Mouse (Mus musculus): ENCODE data around the gene Cgnl1.
A peak's percentile ranks its signal among the peaks of the same experiment; 100 is the strongest.

The Cgnl1 gene

DNA sequence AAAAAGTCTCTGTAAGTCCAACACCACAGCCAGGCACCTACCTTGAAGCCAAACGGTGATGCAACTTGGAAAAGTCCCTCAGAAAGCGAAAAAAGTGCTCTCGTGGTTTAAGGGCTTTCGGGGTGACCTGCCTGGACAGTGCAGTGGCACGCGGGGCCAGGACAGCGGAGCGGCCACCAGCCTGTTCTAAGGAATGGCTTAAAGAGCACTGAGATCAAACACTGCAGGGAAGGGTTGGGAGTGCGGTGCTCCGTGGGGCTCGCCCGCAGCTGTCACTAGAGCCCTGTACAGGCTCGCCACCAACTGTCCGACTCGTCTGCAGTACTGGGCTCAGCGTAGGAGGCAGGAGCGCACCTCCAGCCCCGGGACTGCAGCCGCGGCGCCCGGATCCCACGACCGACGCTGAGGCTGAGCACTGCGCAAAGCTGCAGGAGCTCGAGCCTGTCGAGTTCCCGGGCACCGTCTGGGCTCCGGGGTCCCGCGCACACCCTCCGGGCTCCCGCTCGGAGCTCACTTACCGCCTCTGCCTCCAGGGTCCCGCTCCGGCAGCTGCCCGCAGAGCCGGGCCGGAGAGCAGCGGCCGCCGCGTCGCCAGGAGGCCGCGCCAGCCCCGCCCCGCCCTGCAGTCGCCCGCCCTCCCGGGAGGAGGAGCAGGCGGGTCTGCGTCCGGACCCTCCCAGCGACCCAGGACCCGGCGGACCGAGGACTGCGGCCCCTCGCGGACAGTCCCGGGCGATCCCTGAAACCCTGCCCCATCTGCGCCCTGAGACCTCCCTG, at the start of gene Cgnl1:
Cgnl1 (minus strand) TSS at position 612 of the 777 bp plus-strand sequence.
- peak; percentile 15 for DNase-seq (ENCODE audit: low spot score)

DNA sequence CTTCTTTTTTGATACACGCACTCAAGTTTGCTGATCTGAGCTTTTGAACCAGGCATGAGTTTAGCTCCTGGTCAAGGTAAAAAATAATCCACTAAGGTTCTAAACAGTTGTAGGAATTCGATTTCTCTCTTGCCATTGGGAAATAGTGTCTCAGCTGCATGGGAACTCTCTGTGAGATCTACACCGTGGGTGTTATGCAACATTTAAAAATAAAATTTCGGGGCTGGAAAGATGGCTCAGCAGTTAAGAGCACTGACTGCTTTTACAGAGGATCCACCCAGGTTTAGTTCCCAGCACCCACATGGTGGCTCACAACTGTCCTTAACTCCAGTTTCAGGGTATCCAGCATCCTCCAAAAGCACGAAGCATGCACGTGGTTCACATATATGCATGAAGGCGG, 47.1 kb upstream of the Cgnl1 start:
- DNase-seq (ENCODE audit: low spot score), result no peak

DNA sequence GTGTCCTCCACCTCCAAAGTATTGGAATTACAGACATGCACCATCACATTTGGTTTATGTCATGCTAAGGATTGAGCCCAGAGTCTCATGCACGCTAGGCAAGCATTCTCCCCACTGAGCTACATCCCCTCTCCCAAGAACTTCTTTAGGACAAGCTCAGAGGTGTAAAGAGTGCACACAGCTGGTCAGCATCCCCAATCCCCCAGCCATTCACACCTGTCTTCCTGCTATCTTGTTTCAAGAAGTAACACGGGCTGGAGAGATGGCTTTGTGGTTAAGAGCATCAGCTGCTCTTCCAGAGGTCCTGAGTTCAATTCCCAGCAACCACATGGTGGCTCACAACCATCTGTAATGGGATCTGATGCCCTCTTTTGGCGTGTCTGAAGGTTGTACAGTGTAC, 44.7 kb upstream of the Cgnl1 start:
- no peak for DNase-seq (ENCODE audit: low spot score)

GRCm38 (mm10) chr9:71813565-71813964, 42.2 kb upstream of the Cgnl1 start:
- DNase-seq (ENCODE audit: low spot score), result no peak

GRCm38 (mm10) chr9:71812914-71813313, 41.5 kb upstream of the Cgnl1 start:
- no peak for DNase-seq (ENCODE audit: low spot score)

DNA sequence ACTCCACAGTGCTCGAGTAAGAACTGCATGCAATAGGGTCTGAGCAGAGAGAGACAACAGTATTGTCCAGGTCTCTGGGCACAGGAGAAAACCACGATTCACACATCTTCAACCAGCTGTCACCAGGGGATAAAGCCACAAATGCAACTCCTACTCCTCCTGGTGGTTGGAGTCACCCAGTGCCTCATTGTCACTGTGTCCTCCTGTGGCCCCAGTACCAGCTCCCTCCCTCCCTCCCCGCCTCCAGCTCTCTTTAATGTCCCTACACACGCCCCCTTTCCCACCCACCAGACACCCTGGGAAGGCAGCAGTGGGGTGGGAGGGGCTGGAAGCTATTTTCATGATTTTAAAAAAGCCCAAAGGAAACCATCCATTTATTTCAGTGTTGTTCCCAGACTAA, 41.0 kb upstream of the Cgnl1 start:
- DNase-seq (ENCODE audit: low spot score), result no peak

DNA sequence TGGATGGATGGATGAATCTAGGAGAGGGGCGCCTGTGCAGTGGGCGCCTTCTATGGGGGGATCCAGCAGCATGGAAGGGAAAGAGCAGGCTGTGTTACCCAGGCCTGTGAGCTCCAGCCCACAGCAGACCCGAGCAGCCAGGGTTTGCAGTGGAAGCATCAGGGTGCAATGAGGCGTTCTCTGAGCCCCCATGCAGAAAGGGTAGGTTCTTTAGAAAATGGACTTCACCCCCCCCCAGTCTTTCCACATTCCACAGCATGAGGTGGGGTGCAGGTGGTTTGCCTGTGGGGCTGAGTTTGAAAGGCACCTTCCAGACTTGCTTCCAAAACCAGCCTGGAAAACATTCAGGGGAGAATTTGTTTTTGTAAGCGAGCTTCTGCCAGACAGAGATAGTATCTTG, 40.0 kb upstream of the Cgnl1 start:
- no peak for DNase-seq (ENCODE audit: low spot score)

DNA sequence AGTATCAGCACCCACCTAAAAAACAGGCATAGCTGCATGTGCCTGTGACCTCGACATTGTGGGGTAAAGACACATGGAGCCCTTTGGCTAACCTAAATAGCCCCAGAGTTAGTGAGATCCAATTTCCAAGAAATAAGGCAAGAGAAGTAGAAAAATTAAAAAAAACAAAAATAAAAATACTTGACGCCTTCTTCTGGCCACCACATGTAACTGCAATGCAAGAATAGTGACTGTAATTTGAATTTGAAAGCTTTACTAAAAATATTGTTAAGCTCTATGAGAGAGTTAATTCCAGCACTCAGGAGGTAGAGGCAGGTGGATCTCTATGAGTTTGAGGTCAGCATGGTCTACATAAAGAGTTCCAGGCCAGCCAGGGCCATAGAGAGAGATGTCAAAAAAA, 39.3 kb upstream of the Cgnl1 start:
- no peak for DNase-seq (ENCODE audit: low spot score)

DNA sequence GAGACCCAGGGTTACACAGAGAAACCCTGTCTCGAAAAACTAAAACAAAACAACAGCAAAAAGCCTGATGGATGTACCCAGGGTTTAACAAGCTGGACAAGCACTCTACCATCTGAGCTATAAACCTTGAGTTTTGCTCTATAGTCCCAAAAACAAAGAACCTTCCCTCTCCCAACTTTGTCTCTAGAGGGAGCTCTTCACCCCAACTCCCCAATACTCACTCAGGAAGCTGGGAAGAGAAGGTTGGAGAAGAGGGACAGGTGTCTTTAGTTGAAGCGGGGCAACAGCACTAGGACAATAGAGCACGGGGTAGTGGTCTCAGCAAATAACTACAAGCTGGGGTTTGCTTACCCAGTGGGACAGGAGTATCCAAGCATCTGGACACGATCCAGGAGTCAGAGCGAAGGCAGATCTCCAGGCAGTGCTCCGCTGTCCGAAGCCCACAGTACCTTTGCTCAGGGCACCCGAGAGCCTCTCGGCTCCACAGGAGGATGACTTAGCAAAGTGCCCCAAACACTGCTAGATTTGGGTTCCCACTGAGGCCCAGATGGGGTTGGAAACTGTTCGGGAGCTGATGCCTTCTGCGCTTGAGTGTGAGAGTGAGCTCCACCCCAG, 37.3 kb upstream of the Cgnl1 start:
- no peak for DNase-seq (ENCODE audit: low spot score)

DNA sequence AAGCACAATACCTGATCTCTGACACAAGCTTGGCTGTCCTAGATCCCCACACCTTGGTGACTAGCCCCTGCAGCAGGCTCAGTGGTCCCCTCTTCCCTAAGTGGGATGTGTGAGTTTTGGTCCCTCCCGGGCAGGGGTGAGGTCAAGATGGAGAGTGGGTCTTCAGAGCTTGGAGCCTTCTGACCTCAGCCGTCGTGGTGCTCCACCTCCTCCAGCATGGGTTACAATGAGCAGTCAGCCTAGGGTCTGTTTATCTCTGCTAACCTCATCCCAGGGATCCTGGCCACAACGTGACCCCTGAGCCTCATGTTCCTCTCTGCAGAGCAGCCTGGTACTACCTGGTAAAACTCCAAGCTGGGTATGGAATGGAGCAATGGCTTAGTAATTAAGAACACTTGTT, 36.4 kb upstream of the Cgnl1 start:
- DNase-seq (ENCODE audit: low spot score), result no peak

DNA sequence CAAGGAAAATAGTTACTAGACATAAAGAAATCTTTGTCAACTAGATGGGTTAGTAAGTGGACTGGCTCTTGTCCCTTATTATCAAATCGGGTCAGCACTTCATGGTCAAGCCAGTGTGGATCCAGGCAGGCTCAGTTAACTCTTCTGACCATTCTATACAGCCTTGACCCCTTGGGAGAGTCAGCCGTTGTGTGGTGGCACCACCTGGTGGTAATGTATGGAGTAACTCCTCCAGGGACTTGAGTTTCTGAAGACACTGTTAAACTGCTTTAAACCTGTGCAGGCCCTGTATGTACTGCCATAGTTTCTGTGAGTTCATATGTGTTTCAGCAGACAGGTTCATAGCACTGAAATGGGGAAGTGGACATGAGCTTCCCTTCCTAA, 35.0 kb upstream of the Cgnl1 start:
- peak; percentile 42 for DNase-seq (ENCODE audit: low spot score)

DNA sequence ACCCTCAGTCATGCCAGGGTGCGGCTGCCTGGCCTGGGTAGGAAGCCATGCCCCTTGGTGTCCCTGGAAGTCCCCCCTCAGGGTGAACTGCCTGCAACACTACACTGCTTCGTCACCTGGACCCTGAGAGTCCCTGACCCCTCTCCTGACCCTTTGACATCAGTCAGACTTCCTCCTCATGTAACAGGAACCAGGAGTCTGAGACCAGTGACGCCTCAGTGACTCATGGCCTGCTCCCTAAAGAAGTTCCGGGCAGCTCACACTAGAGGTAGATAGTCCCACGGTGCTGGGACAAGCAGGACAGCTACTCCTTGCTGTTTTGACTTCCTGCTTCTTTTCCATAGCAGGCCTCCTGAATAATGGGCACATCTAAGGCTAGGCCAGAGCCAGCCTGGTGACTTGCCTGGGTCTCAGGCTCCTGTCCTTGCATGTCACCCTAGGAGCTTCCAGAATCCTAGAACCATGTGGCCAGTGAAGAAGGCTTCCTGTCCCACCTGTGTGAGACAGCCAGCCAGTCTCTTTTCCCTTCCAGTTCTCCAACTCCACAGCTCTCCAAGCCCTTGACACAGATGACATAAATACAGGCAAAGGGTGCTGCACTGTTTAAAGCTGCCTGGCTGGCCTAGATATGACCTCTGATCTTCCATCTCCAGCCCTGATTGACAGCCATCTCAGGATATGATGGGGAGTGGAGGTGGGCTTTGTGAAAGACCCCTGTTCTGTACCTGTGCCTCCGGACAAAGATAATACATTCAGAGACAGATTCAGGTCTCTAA, 34.4 kb upstream of the Cgnl1 start:
- DNase-seq (ENCODE audit: low spot score), result no peak

DNA sequence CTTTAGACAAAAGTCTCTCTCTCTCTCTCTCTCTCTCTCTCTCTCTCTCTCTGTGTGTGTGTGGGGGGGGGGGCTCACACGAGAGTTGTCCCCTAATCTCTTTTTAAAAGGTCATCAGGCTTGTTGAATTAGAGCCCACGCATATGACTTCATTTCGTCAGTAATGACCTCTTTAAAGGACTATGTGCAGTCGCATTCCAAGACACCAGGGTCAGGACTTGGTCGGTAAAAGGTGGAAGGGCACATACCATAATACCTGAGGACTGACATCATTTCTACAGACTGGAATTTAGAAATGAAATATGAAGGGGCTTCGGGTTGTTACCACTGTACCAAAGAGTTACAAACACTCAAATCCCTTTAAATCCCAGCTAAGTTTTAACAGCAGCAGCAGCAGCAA, 32.7 kb upstream of the Cgnl1 start:
- no peak for DNase-seq (ENCODE audit: low spot score)

GRCm38 (mm10) chr9:71803281-71803680, 31.9 kb upstream of the Cgnl1 start:
- no peak for DNase-seq (ENCODE audit: low spot score)

GRCm38 (mm10) chr9:71799598-71799997, 28.2 kb upstream of the Cgnl1 start:
- DNase-seq (ENCODE audit: low spot score), result no peak

DNA sequence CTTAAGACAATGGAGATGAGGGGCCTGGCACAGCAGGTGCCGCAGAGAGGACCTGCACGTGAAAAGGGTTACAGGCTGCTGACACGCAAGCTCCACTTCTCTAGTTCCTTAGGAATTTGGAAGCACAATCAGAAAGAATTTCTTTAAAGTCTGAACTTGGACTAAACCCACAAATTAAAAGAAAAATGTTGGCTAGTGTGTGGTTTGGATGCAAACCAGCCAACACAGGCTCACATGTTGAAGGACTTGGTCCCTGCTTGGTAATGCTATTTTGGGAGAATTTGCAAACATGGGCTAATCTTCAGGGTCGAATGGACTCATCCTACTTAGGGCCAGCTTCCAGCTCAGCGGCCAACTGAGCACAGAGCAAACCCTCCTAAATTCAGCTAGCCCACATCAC, 26.8 kb upstream of the Cgnl1 start:
- no peak for DNase-seq (ENCODE audit: low spot score)

GRCm38 (mm10) chr9:71777404-71777803, 6.0 kb upstream of the Cgnl1 start:
- DNase-seq (ENCODE audit: low spot score), result no peak

GRCm38 (mm10) chr9:71776337-71776736, 4.9 kb upstream of the Cgnl1 start:
- no peak for DNase-seq (ENCODE audit: low spot score)

- no peak for DNase-seq (ENCODE audit: low spot score)
These were observed 2.2 kb upstream of the Cgnl1 start for GRCm38 (mm10) chr9:71773563-71773962.

- no peak for DNase-seq (ENCODE audit: low spot score)
These were observed 936 bp upstream of the Cgnl1 start for GRCm38 (mm10) chr9:71772338-71772737.

GRCm38 (mm10) chr9:71770484-71770883, 918 bp downstream of the Cgnl1 start:
- DNase-seq (ENCODE audit: low spot score), result no peak

DNA sequence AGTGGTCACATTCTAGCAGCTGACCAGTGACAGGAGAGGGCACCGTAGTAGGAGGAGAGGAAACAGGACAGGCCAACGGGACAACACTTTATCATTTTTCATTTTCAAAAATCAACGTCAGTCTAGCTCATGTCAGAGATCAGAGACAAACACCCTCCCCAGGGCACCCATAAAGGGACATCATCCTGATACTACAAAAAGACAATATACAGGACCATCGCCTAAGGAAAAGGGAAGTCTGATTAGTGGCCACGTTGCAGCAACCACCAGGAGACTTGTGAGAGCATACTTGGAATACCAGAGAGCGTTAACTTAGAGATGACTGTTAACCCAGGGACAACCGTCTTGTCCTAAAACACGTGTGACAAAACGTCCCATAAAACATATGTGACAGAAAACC, 1.7 kb downstream of the Cgnl1 start:
- no peak for DNase-seq (ENCODE audit: low spot score)

GRCm38 (mm10) chr9:71768119-71768518, 3.3 kb downstream of the Cgnl1 start:
- no peak for DNase-seq (ENCODE audit: low spot score)
